Mouse (Mus musculus): ENCODE data around the gene Pnpla3.

Pnpla3 gene

DNA sequence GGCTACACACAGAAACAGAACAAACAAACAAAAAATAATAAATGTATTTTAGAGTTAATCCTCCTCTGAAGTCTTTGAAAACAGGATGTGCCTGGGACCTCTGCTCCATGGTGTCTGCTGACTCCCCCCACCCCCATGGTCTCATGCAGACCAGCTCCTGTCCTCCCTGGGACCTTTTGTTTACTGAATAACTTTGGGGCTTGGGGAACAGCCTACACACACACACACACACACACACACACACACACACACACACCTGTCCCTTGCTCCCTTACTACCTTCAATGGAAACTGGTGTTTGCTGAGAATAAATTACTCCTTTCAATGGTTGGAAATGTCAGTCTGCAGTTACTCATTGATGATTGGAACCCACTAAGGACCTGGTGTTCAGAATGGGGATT lies 48.4 kb downstream of the Pnpla3 start:
- in situ Hi-C loops (cut with MboI, MseI) = no loop called here

DNA sequence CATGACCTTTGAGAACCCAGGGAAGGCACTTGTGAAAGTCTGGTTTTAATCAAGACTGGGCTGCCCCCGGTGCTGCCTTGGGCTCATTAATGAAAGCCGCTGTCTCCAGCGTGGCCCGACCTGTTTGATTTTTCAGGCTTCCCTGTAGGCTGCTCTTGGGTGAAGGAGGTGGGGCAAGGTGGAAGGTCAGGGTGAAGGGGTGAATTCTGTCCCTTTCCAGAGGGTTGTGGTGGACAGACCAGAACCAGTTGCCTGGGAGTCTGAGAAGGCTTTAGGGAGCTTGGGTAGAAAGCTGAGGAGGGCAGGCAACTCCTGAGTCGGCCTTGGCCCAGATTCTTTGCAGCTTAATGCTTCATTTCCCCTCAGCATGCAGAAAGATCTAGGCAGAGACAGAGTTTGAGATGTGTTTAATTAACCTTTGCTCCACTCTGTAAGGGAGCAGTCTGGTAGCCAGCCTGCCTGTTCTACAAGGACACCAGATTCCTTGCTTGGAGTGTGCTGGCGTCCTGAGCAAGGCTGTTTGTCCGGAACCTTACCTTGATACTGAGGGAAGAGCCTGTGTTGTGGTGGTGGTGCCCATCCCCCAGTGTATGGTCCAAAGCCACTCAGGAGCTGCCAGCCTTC lies 48.9 kb downstream of the Pnpla3 start:
- in situ Hi-C loops (cut with MboI, MseI) = no loop called here

DNA sequence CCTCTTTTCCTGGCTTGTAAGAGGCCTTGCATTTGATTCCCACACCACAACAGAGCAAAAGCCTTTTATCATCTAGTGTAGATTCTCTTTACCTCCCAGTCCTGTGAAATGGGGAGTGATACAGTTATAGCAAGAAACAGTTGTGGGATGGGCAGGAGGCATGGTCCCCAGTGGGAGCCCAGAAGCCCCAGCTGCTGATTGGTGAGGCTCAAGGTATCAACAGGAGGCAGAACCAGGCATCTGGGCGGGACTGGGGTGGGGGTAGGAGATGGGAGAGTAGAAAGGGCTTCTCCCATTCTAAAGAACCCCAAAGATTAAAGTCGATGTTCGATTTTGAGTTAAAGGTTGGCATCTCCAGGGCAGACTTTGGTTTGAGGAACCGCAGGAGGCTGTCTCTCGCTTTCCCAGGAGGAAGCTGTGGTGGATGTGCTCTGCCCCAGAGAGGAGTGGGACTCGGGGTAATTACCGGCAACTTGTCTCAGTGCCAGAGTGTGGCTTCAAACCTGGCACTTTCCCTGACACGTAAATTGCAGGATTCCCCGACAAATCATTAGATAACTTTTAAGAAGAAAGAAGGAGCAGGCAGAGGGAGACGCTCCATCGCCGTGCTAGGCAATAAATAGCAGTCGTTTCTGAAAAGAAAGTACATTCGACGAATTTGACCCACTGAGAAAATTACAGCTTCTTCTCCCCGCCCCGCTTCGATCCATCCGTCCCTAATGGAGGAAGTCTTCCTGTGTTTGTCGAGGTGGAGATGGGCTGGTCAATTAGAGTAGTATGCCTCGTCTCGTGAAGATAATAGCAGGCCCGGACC lies 50.5 kb downstream of the Pnpla3 start:
- in situ Hi-C loops (cut with MboI, MseI) = no loop called here

DNA sequence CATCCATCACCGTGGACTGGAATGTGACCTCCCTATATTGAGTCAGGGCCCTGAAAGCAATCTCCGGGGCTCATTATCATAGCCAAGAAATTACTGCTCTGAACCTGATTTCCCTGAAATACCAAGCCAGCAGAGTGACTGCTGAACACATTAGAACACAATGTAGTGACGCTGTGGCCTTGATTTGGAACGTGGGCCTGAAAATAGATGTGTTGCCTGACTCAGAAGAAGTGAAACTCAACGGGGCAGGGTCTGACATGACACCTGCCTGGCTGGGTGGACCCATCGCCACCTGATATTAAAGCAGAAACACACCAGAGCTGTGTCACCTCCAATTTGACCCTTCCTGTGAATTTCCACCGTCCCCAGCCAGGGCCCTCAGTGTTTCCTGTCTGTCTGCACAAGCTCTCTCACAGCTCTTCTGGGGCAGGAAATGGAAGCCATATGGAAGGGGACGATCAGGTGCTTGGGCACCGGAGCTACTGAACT lies 51.2 kb downstream of the Pnpla3 start:
- in situ Hi-C loops (cut with MboI, MseI) = no loop called here

DNA sequence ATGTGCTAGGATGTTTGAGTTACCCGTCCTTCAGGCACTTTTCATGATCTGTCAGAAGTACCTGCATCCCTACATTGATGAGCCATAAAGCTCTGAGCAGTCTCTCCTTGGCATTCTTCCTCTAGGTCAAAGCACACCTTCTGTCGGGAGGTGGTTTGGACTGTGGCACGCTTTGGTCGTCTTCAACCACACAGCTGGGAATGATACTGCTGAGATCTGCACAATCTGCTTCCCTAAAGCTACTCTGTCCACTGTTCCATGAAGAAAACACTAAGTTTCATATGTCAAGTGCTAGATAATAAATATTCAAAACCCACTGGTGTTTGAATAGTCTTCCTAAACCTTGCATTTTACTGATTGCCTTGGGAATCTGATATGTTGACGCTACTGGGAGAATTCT lies 53.9 kb downstream of the Pnpla3 start:
- in situ Hi-C loops (cut with MboI, MseI) = no loop called here

DNA sequence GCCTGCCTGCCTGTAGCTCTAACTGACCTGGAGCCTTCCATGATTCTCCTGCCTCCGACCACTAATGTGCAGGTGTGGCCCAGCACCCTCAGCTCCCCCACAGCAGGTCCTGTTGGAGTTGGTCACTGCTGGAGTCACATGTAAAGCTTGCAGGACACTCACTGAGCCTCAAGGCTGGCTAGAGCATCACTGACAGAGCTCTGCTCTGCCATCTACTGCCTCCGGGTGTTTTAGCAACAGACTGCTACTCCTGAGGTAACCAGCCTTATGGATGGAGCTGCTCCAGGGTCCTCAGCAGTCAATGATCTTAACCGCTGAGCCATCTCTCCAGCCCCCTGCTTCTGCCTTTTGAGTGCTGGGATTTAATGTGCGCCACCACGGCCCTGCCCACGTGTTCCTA lies 55.8 kb downstream of the Pnpla3 start:
- in situ Hi-C loops (cut with MboI, MseI) = no loop called here

DNA sequence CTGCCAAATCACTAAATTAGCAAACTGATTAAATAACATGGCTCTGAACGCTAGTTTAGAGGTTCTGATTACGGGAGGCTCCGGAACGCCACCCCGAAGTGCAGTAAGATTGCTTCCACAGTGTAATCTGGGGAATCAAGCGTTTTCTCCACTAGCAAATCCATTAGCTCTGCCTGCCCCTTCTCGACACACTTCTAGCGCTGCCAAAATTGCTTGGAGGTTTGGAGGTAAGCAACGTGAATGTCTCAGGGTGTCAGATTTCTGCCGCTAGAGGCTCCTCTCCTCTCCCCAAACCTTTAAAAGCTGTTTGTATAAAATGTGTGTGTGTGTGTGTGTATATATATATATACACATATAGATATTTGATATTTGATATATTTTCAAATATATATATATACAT lies 57.1 kb downstream of the Pnpla3 start:
- in situ Hi-C loops (cut with MboI, MseI) = no loop called here

DNA sequence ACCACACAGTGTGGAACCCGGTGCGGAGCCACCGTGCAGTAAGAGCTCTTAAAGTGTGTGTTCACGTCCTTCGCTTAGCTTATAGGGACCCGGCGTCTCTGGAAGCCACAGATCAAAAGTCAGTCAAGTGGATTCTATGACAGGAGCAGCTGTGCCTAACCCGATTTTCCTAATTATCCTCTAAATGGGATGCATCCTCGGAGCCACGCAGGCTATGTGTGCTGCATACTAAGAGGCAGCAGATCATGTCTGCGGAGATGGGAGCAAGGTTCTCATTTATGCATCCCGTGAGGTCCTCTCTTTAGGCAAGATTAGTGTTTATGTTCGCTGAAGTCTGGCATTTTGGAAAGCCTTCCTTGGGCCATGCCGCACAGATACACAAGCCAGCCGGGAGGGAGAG lies 59.3 kb downstream of the Pnpla3 start:
- in situ Hi-C loops (cut with MboI, MseI) = no loop called here

DNA sequence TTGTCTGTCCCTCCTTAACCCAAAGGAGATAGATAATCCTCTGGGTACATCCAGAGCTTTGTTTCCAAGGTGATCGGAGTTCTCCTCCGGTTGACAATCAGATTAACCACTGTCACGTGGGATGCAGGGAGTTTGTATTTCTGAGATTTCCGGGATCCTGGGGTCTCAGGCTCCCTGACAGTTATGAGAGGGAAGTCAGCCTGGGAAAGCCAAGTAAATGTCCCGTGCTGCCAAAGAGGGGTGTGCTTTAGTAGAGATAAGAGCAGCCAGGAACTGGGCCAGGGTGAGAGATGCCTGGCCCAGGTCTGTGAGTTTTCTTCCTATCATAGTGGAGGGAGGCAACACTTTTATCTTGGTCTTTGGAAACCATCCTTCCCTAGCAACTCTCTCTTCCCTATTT lies 63.0 kb downstream of the Pnpla3 start:
- in situ Hi-C loops (cut with MboI, MseI) = no loop called here

DNA sequence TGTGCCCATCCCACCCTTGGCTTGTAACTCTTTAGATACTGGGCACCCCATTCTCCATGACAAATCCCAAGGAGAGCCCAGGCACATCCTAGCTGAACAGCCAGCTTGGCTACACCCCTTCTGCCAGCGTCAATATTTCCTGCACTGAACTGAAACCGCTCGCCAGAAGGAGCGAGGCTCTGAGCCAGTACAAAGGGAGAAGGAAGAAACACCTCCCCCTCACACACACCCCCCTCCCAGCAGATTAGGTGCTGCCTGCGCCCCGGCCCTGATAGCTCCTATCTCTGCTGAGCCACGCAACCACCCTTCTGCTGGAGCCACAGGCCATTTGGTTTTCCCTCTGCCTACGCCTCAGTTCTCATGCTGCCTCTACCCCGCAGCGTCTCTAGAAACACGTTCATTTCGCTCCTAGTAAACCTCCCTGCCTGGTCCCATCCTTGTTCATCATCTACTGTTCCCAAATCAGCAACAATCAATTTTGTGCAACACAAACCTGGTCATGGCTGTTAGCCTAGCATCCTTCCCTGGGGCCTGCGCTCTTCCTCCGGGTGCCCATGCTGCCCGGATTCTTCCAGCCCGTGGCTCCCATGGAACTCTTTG lies 63.6 kb downstream of the Pnpla3 start:
- in situ Hi-C loops (cut with MboI, MseI) = no loop called here

DNA sequence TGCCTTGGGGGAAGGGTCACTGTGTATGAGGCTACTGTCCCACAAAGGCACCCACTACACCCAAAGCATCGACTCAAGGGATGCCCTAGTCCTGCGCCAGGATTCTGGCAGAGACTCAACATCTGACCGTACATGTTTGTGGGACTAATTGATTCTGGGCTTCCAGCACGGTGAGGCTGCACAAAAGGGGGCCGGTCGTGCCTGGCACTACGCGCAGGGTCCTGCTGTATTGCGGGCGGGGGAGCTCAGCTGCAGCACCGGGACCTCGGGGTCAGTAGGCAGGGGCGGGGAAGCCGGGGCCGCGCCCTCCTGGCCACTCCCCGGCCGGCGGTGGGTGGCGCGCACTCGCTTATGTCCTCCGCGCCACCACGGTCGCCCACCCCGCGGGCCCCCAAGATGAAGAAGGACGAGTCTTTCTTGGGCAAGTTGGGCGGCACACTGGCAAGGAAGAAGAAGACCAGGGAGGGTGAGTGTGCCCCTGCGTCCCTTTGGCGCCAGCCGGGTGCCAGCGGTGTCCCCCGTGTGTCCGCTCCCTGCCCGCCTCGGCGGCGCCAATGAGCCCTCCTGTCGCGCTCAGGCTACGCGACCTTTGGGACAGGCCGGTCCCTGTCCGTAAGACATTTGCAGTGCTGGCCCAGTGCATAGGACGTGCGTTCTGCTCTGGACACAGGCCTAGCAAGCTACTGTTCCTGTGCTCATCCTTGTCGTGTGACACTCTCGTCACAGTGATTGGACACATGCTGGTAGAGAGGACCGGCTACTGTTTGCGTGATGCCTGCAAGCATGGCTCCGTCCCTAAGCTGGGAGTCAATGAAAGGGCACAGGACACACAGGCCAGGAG lies 64.3 kb downstream of the Pnpla3 start, which contains the start of gene Parvb:
Parvb (plus strand) TSS at position 323 of the 841 bp plus-strand sequence.
- in situ Hi-C loops (cut with MboI, MseI) = no loop called here

DNA sequence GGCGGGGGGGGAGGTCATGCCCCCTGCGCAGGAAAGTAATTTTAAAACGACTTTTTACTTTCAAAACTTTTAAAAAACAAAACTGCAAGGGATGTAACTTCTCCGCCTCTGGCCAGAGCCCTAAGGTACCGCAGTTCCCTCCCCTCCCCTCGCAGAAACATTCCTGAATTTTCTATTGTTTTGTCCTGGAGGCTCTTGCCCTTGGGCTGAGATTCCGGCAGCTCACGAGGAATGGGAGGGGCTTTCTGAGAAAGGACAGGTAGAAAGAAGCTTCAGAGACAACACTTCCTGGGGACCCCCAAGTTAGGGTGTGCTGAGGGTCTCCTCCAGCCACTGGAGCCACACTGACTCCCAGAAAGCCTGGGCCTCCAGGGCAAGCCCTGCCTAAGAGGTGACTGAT lies 65.0 kb downstream of the Pnpla3 start:
- in situ Hi-C loops (cut with MboI, MseI) = no loop called here

DNA sequence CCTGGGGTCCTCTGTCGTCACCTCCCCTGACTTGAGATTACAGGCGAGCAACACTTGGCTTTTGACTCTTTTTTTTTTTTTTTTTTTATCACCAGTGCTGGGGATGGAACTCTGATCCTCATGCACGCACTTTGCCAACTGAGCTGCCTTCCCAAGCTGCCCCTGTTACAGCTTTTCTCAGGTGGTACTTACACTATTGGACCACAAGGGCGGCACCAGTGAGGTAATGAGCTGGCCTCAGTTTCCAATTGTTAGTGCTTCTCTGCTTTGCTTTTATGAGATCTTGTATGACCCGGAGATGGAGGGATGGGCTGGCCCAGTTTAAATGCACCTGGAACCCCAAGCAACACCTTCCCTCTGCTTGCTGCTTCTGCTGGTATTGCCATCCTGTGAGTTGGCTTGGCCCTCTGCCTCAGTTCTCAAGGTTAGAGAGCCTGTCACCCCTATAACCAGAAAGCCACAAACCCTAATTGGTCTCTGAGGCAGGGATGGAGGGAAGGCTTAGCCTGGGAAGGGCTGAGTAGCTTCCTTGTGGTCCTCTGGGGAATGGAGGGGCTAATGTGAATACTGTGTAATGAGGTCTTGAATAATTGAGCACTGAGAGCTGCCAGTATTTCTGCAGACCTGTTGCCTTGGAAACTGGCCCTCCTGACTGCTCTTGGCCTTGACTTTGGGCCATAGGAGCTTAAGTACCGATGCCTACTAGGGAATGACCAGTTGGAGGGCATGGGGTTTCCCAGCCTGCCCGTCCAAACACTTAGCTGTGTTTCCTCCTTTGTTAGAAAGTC lies 67.4 kb downstream of the Pnpla3 start:
- in situ Hi-C loops (cut with MboI, MseI) = no loop called here

DNA sequence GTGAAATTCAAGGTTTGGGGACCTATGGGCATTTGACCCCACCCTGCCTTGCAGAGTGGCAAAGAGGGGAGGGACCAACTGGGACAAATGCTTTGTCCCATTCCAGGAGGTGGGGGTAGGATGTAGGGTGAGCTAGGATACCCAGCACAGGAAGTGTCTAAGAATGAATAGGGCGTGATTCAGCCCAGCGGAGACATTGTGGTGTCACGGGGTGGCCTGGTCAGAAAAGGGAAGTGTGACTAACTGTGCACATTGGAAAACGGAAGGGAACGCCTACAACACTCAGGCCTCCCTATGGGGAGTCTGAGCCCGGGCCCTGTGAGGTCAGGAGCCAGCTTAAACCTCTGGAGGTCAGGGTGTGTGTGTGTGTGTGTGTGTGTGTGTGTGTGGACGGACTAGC lies 68.0 kb downstream of the Pnpla3 start:
- in situ Hi-C loops (cut with MboI, MseI) = no loop called here
